In genomic region chr17:31036168-31036876, GRCm38 (mm10) we compare ENCODE assay signal across 9 mouse cellular contexts. TPM values are rescaled to one million over a fixed set of nuclear protein-coding genes. Genes with fewer than 3 reads are reported as not detected.
A peak's percentile ranks its signal among the peaks of the same experiment; 100 is the strongest.
DNase-seq lines count a peak whose midpoint lies in the region.
"Had no signal": no experiment of that assay in that cellular context is flagged by ENCODE, and none has a peak within 500 bp of the region (broad histone marks: within the 10 kb centered on the region; RNA-seq: fewer than 3 reads in every experiment).

No protein-coding gene starts in this region.

- DNase-seq in cerebellum, adult 11-12 months = peak; percentile 20
- DNase-seq in cerebellum, adult 9-11 months = no peak
- DNase-seq in frontal cortex, adult 2 months (ENCODE audit: extremely low spot score in 1 of 2, low spot score in 1 of 2) = peak; percentile 46 to 73
- DNase-seq in left cerebral cortex, adult 8-10 months (ENCODE audit: low spot score in 2 of 2) = peak; percentile 46 to 69
- DNase-seq in right cerebral cortex, adult 18-20 months = peak; percentile 76
- DNase-seq in kidney, postnatal 14 days = no peak
- DNase-seq in urinary bladder, adult 2 months (ENCODE audit: low spot score) = no peak
- DNase-seq in embryo, embryonic 9.5 days (ENCODE audit: extremely low spot score) = no peak
- DNase-seq: liver, embryonic 13.5 days had no signal

RNA-seq across cellular contexts. Expression of gene Abcg1, which starts 21.2 kb away (rescaled TPM):
- 29.5 and 29.6 TPM in 2 replicates for polyA plus RNA-seq in frontal cortex, adult 2 months (2012; rRNA removed)
- total RNA-seq in left cerebral cortex, adult 8-10 months (2022) = 10 to 100 TPM; 83.1 to 94.3 (median 83.4) TPM
- polyA plus RNA-seq in urinary bladder, adult 2 months (2012; rRNA removed) = 7.4 and 9.9 TPM in 2 replicates

Comparison
In these comparisons a context has a peak if more than half of its experiments do, and no peak if none do; other contexts are left out.
1. DNase-seq: peak in cerebellum, adult 11-12 months (single experiment), frontal cortex, adult 2 months (2 of 2), left cerebral cortex, adult 8-10 months (2 of 2) and right cerebral cortex, adult 18-20 months (single experiment); none in cerebellum, adult 9-11 months (single experiment), kidney, postnatal 14 days (single experiment), urinary bladder, adult 2 months (single experiment) and embryo, embryonic 9.5 days (single experiment).